Mouse (Mus musculus): ENCODE measurements around the gene Tecpr2. TPM values are rescaled to one million over a fixed set of nuclear protein-coding genes. Genes with fewer than 3 reads are reported as not detected.

The Tecpr2 gene
- polyA plus RNA-seq, 1 experiment from 2014 or later: 3.8 TPM

DNA sequence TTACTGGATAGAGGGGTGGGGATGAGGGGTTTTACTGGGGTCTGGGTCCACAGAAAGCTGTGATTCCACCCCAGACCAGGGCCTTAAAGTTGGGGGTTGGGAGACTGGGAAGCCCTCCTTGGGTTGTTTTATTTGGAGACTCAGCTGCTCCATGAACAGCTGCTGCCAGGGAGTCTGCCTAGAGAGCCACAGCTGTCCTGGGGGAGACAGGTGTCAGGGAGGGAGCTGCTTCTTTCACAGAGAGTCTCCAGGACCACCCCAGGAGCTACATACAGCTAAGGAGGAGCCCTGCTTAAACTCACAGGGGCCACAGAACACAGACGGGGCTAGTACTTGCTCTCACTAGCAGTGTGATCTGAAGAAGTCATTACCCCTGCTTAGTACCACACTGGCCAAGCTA, 132.1 kb downstream of the Tecpr2 start:
- Histone ChIP-seq H3K36me3 (no peaks in the 10 kb centered on the region), H3K4me3 (no peak overlapping the region), H3K9me3 (no peaks in the 10 kb centered on the region), H3K27ac (no peak overlapping the region), H3K4me2 (no peak overlapping the region), H3K9ac (no peak overlapping the region), H3K27me3 (no peaks in the 10 kb centered on the region), H3K4me1 (no peaks in the 10 kb centered on the region)
- ATAC-seq (ENCODE audit: insufficient number of reproducible peaks, low FRiP score, low TSS enrichment, low read depth): no peak; the same call in 1 of the 2 replicates
- 10% methylated on average over 1 of the region's 1 CpGs for WGBS

DNA sequence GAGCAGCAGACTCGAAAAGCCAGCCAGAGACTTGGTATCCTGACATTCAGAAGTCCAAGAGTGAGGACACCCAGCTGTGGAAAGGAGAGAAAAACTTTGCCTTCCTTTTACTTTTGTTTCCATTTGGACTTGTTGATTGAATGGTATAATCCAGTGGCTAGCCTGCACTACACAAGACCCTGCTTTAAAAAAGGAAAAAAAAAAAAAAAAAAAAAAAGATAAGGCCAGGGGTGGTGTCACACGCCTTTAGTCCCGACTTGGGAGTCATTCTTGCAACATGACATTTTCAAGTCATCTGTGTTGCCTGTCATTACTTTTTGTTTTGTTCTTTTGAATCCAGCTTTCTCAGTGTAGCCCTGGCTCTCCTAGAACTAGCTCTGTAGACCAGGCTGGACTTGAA, 132.5 kb downstream of the Tecpr2 start:
- Histone ChIP-seq H3K9ac (no peak overlapping the region), H3K4me3 (no peak overlapping the region), H3K27ac (no peak overlapping the region), H3K36me3 (no peaks in the 10 kb centered on the region), H3K27me3 (no peaks in the 10 kb centered on the region), H3K9me3 (no peaks in the 10 kb centered on the region), H3K4me2 (no peak overlapping the region), H3K4me1 (no peaks in the 10 kb centered on the region)
- WGBS: 57% methylated on average over 3 of the region's 3 CpGs
- no peak for ATAC-seq (ENCODE audit: insufficient number of reproducible peaks, low FRiP score, low TSS enrichment, low read depth)

Other genes with a start within 250 kb of the Tecpr2 start
- gene 1700001K19Rik, start 206.6 kb upstream of the Tecpr2 start, polyA plus RNA-seq (2015; fragmentation: Nextera tagmentation; extraction: Ambion mirVana): 0.15 TPM in 1 of 2 replicates, not detected in the other
- 644 and 712 TPM in 2 replicates for gene Hsp90aa1, start 186.5 kb upstream of the Tecpr2 start, polyA plus RNA-seq (2015; fragmentation: Nextera tagmentation; extraction: Ambion mirVana)
- 21.5 and 22.1 TPM in 2 replicates for gene Wdr20, start 151.3 kb upstream of the Tecpr2 start, polyA plus RNA-seq (2015; fragmentation: Nextera tagmentation; extraction: Ambion mirVana)
- 3.6 and 4.3 TPM in 2 replicates for gene Mok, start 48.3 kb upstream of the Tecpr2 start, polyA plus RNA-seq (2015; fragmentation: Nextera tagmentation; extraction: Ambion mirVana)
- gene Zfp839, start 39.0 kb upstream of the Tecpr2 start, polyA plus RNA-seq (2015; fragmentation: Nextera tagmentation; extraction: Ambion mirVana): 6.5 and 8.8 TPM in 2 replicates
- 74.8 and 76.2 TPM in 2 replicates for gene Cinp, start 119 bp upstream of the Tecpr2 start, polyA plus RNA-seq (2015; fragmentation: Nextera tagmentation; extraction: Ambion mirVana)
- gene Ankrd9, start 89.8 kb downstream of the Tecpr2 start, polyA plus RNA-seq (2015; fragmentation: Nextera tagmentation; extraction: Ambion mirVana): 16.4 and 20.0 TPM in 2 replicates
- gene Rcor1, start 150.1 kb downstream of the Tecpr2 start, polyA plus RNA-seq (2015; fragmentation: Nextera tagmentation; extraction: Ambion mirVana): 12.3 and 13.5 TPM in 2 replicates

All from limb, embryonic 15.5 days (tissue).